Mouse (Mus musculus) large intestine, adult 2 months (tissue): ENCODE results near the gene Gm20431. TPM values are rescaled to one million over a fixed set of nuclear protein-coding genes. Genes with fewer than 3 reads are reported as not detected.

Source experiments
- polyA plus RNA-seq: library from polyadenylated mRNA; depleted of rRNA; stranded (reverse); fragments of >200 nt; gene quantifications from 2 replicates; pipeline ENCODE4 v1.2.3, GENCODE M21; 2012; rRNA removed

Gm20431 gene
- polyA plus RNA-seq, 1 experiment, result not detected

Other genes starting within 250 kb of the Gm20431 start
- 31.9 and 45.7 TPM in 2 replicates for gene Slc9a8, start 239.8 kb downstream of the Gm20431 start, polyA plus RNA-seq
- gene Rnf114, start 168.9 kb downstream of the Gm20431 start, polyA plus RNA-seq, result 119 and 142 TPM in 2 replicates
- gene Spata2, start 168.6 kb downstream of the Gm20431 start, polyA plus RNA-seq, result 41.8 and 67.7 TPM in 2 replicates
- gene Snai1, start 123.3 kb downstream of the Gm20431 start, polyA plus RNA-seq, result 7.2 and 8.3 TPM in 2 replicates
- gene Ube2v1, start 29.4 kb downstream of the Gm20431 start, polyA plus RNA-seq, result 102 and 107 TPM in 2 replicates
- gene Cebpb, start 27.4 kb upstream of the Gm20431 start, polyA plus RNA-seq, result 45.2 and 73.4 TPM in 2 replicates
- 19.3 and 20.2 TPM in 2 replicates for gene Tmem189, start 28.3 kb upstream of the Gm20431 start, polyA plus RNA-seq